Mouse (Mus musculus) CH12F3 (cell line): ENCODE measurements around the gene Olfr432.
"Not testable (repeated sequence)": the region's sequence is repeated elsewhere in the genome, so short reads cannot be mapped to it uniquely, and the experiment has no call there.

Experiments
- in situ Hi-C: fragments of 300-500 bp; cut with MboI; formaldehyde crosslinking; loops from 2 replicates; pipeline ENCODE4 v1.14.3; 2020; ENCODE audit warnings: low sequenced_read_pairs

Gene Olfr432

GRCm38 (mm10) chr1:174048893-174049292 lies at the start of gene Olfr432:
TSS of gene Olfr432 (plus strand) at chr1:174049205.
- in situ Hi-C loops, result no loop called here

GRCm38 (mm10) chr1:174004352-174005109 lies 44.5 kb upstream of the Olfr432 start:
- in situ Hi-C loops, result not testable (repeated sequence)

- in situ Hi-C loops, result not testable (repeated sequence)
These were observed 42.0 kb upstream of the Olfr432 start for GRCm38 (mm10) chr1:174007050-174007449.

- in situ Hi-C loops, result no loop called here
These were observed 17.3 kb upstream of the Olfr432 start, which contains the start of gene Ifi205 for GRCm38 (mm10) chr1:174031698-174032097. TSS of gene Ifi205 (minus strand) at chr1:174031810.

- in situ Hi-C loops, result no loop called here
These were observed 13.2 kb upstream of the Olfr432 start for GRCm38 (mm10) chr1:174035841-174036240.

GRCm38 (mm10) chr1:174038480-174038879 lies 10.5 kb upstream of the Olfr432 start:
- in situ Hi-C loops, result no loop called here

- in situ Hi-C loops, result no loop called here
These were observed 8.4 kb upstream of the Olfr432 start, which contains the start of gene Olfr433 for GRCm38 (mm10) chr1:174040523-174041177. TSS of gene Olfr433 (plus strand) at chr1:174040705.

- in situ Hi-C loops, result not testable (repeated sequence)
These were observed 6.7 kb upstream of the Olfr432 start for GRCm38 (mm10) chr1:174042091-174042884.

- in situ Hi-C loops, result no loop called here
These were observed 4.6 kb upstream of the Olfr432 start for GRCm38 (mm10) chr1:174044431-174044830.

GRCm38 (mm10) chr1:174048227-174048626 lies 778 bp upstream of the Olfr432 start:
- in situ Hi-C loops, result not testable (repeated sequence)

GRCm38 (mm10) chr1:174049357-174049756 lies 352 bp downstream of the Olfr432 start:
- in situ Hi-C loops, result not testable (repeated sequence)

GRCm38 (mm10) chr1:174050532-174050931 lies 1.5 kb downstream of the Olfr432 start:
- in situ Hi-C loops, result no loop called here

GRCm38 (mm10) chr1:174051515-174051914 lies 2.5 kb downstream of the Olfr432 start:
- in situ Hi-C loops, result no loop called here

- in situ Hi-C loops, result no loop called here
These were observed 3.0 kb downstream of the Olfr432 start for GRCm38 (mm10) chr1:174051931-174052536.

- in situ Hi-C loops, result no loop called here
These were observed 4.0 kb downstream of the Olfr432 start for GRCm38 (mm10) chr1:174052981-174053380.

GRCm38 (mm10) chr1:174055248-174055647 lies 6.2 kb downstream of the Olfr432 start:
- in situ Hi-C loops, result no loop called here

GRCm38 (mm10) chr1:174066305-174066704 lies 17.3 kb downstream of the Olfr432 start, which contains the start of gene Olfr430:
TSS of gene Olfr430 (plus strand) at chr1:174066605.
- in situ Hi-C loops, result no loop called here

- in situ Hi-C loops, result loop anchor here (25.0 kb wide), 2 partner anchors 222 to 622 kb away; no protein-coding TSS in a partner anchor
These were observed 35.0 kb downstream of the Olfr432 start, which contains the start of gene Olfr429 for GRCm38 (mm10) chr1:174084031-174084430. TSS of gene Olfr429 (plus strand) at chr1:174084331.

- in situ Hi-C loops, result loop anchor here (25.0 kb wide), 2 partner anchors 234 to 634 kb away; no protein-coding TSS in a partner anchor
These were observed 47.6 kb downstream of the Olfr432 start, which contains the start of gene Olfr427 for GRCm38 (mm10) chr1:174096591-174096990. TSS of gene Olfr427 (plus strand) at chr1:174096891.

- in situ Hi-C loops, result no loop called here
These were observed 54.7 kb downstream of the Olfr432 start for GRCm38 (mm10) chr1:174103735-174104134.
